Mouse (Mus musculus): ENCODE results near the gene Ubash3b.

- TF ChIP-seq POLR2A (IDR thresholded peaks at IDR 0.05; ENCODE audit: extremely low read depth, insufficient read depth, low read length), result no peak
- TF ChIP-seq CTCF (IDR thresholded peaks at IDR 0.05; ENCODE audit: extremely low read depth, insufficient read depth, low read length), result no peak
Observed at GRCm38 (mm10) chr9:41070761-41071181, 90.7 kb downstream of the Ubash3b start.
